Mouse (Mus musculus): Measurements from ENCODE around the gene Ptafr. TPM values are rescaled to one million over a fixed set of nuclear protein-coding genes. Genes with fewer than 3 reads are reported as not detected.
"Not testable (repeated sequence)": the region's sequence is repeated elsewhere in the genome, so short reads cannot be mapped to it uniquely, and the experiment has no call there.

The Ptafr gene
- polyA plus RNA-seq, 1 experiment: 0.22 TPM

DNA sequence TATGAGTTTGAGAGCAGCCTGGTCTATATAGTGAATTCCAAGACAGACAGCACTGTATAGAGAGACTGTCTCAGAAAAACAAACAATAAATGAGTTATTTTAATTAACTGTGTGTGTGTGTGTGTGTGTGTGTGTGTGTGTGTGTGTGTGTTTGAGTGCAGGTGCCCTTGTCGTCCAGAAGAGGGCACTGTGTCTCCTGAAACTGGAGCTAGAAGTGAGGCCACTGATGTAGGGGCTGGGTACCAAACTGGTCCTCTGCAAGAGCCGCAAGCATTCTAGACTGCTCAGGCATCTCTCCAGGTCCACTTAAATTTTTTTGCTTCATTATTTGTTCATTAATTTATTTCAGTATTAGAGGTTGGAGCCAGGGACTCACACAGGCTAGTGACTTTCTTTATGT lies 35.0 kb downstream of the Ptafr start:
- H3K27ac ChIP-seq (ENCODE audit: insufficient read depth, low read length): no peak overlapping the region
- no peaks in the 10 kb centered on the region for H3K4me1 ChIP-seq (ENCODE audit: control insufficient read depth, insufficient read depth, low read length)
- no peaks in the 10 kb centered on the region for H3K36me3 ChIP-seq (ENCODE audit: control insufficient read depth, insufficient read depth, low read length, poor library complexity, severe bottlenecking)
- no peak overlapping the region for H3K4me3 ChIP-seq (ENCODE audit: low read depth, low read length)
- H3K9ac ChIP-seq (ENCODE audit: low read depth, poor library complexity, severe bottlenecking): no peak overlapping the region
- H3K27me3 ChIP-seq (ENCODE audit: control insufficient read depth, insufficient read depth, low read length, poor library complexity, severe bottlenecking): no peaks in the 10 kb centered on the region
- TF ChIP-seq CTCF (IDR thresholded peaks at IDR 0.05; ENCODE audit: low read depth, low read length) (peak; percentile 19), EP300 (IDR thresholded peaks at IDR 0.05; ENCODE audit: insufficient read depth, low read depth, low read length) (no peak)
- H3K9me3 ChIP-seq (replicated peaks; ENCODE audit: control insufficient read depth, insufficient read depth, low read length, poor library complexity, severe bottlenecking): no peaks in the 10 kb centered on the region

DNA sequence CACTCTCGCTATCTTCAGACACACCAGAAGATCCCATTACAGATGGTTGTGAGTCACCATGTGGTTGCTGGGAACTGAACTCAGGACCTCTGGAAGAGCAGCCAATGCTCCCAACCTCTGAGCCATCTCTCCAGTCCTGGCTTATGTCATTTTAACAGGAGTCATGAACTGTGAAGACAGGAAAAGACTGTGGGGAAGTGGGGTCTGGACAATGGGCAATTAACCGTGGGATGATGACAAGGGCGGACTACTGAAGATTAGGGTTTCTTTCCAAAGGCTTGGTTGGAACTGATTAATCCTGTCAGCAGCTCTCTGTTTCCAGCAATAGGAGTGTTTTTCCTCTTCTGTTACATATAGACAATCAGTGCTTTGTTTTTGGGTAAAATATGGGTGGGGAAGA lies 35.9 kb downstream of the Ptafr start:
- H3K9ac ChIP-seq (ENCODE audit: low read depth, poor library complexity, severe bottlenecking): no peak overlapping the region
- H3K4me1 ChIP-seq (ENCODE audit: control insufficient read depth, insufficient read depth, low read length): no peaks in the 10 kb centered on the region
- no peaks in the 10 kb centered on the region for H3K27me3 ChIP-seq (ENCODE audit: control insufficient read depth, insufficient read depth, low read length, poor library complexity, severe bottlenecking)
- no peaks in the 10 kb centered on the region for H3K9me3 ChIP-seq (replicated peaks; ENCODE audit: control insufficient read depth, insufficient read depth, low read length, poor library complexity, severe bottlenecking)
- H3K36me3 ChIP-seq (ENCODE audit: control insufficient read depth, insufficient read depth, low read length, poor library complexity, severe bottlenecking): no peaks in the 10 kb centered on the region
- H3K27ac ChIP-seq (ENCODE audit: insufficient read depth, low read length): no peak overlapping the region
- TF ChIP-seq EP300 (IDR thresholded peaks at IDR 0.05; ENCODE audit: insufficient read depth, low read depth, low read length): no peak
- H3K4me3 ChIP-seq (ENCODE audit: low read depth, low read length): no peak overlapping the region

DNA sequence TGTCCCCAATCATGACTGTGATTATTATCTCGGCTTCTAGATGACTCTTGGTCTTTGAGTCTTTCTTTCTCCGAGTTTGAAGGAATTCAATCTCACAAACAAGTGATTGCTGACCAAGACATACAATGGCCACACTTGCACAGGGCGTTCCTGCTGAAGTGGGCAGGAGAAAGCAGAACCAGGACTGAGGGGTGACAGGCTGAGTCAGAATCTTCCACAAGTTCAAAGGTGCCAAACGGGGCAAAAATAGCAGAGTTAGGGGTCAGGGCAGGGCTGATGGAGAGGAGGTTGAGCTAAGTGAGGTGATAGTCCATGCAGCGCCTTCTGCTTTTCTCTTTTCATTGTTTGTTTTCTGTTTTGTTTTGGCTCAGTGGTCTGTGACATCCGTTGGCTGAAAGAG lies 36.6 kb downstream of the Ptafr start:
- H3K9me3 ChIP-seq (replicated peaks; ENCODE audit: control insufficient read depth, insufficient read depth, low read length, poor library complexity, severe bottlenecking): no peaks in the 10 kb centered on the region
- no peak overlapping the region for H3K27ac ChIP-seq (ENCODE audit: insufficient read depth, low read length)
- H3K27me3 ChIP-seq (ENCODE audit: control insufficient read depth, insufficient read depth, low read length, poor library complexity, severe bottlenecking): no peaks in the 10 kb centered on the region
- H3K4me1 ChIP-seq (ENCODE audit: control insufficient read depth, insufficient read depth, low read length): no peaks in the 10 kb centered on the region
- no peak overlapping the region for H3K4me3 ChIP-seq (ENCODE audit: low read depth, low read length)
- H3K9ac ChIP-seq (ENCODE audit: low read depth, poor library complexity, severe bottlenecking): no peak overlapping the region
- H3K36me3 ChIP-seq (ENCODE audit: control insufficient read depth, insufficient read depth, low read length, poor library complexity, severe bottlenecking): no peaks in the 10 kb centered on the region
- TF ChIP-seq POLR2A (IDR thresholded peaks at IDR 0.05; ENCODE audit: insufficient read depth, low read length) (no peak), CTCF (IDR thresholded peaks at IDR 0.05; ENCODE audit: low read depth, low read length) (no peak), EP300 (IDR thresholded peaks at IDR 0.05; ENCODE audit: insufficient read depth, low read depth, low read length) (no peak)

DNA sequence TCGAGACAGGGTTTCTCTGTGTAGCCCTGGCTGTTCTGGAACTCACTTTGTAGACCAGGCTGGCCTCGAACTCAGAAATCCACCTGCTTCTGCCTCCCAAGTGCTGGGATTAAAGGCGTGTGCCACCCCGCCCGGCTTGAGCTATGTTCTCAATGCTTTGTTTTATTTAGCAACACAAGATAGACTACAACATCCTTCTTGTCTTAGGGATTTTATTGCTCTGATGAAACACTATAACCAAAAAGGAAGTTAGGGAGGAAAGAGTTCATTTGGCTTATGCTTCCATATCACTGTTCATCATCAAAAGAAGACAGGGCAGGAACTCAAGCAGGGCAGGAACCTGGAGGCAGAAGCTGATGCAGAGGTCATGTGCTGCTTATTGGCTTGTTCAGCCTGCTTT lies 37.4 kb downstream of the Ptafr start:
- not testable (repeated sequence) for H3K27ac ChIP-seq (ENCODE audit: insufficient read depth, low read length); H3K9ac ChIP-seq (ENCODE audit: low read depth, poor library complexity, severe bottlenecking); H3K4me3 ChIP-seq (ENCODE audit: low read depth, low read length); H3K9me3 ChIP-seq (replicated peaks; ENCODE audit: control insufficient read depth, insufficient read depth, low read length, poor library complexity, severe bottlenecking); H3K36me3 ChIP-seq (ENCODE audit: control insufficient read depth, insufficient read depth, low read length, poor library complexity, severe bottlenecking); H3K27me3 ChIP-seq (ENCODE audit: control insufficient read depth, insufficient read depth, low read length, poor library complexity, severe bottlenecking); H3K4me1 ChIP-seq (ENCODE audit: control insufficient read depth, insufficient read depth, low read length)

DNA sequence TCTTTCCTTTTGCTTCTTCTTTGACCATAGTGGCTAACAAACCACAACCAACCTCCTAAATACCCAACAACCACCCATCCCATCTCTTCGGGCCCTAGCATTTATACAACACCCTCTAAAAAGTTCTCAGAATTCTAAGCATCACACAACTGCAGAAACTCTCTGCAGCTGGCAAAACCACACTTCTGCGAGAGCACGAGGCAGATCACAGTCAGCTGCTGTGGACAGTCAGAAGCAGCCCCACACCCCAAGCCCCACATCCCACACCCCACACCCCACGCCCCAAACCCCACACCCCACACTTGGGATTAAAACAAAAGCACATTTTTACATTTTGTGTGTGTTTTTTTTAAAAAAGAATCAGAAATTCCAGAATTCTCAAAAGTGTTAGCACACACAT lies 39.6 kb downstream of the Ptafr start:
- Histone ChIP-seq H3K9me3 (replicated peaks; ENCODE audit: control insufficient read depth, insufficient read depth, low read length, poor library complexity, severe bottlenecking) (no peaks in the 10 kb centered on the region), H3K27ac (ENCODE audit: insufficient read depth, low read length) (no peak overlapping the region), H3K27me3 (ENCODE audit: control insufficient read depth, insufficient read depth, low read length, poor library complexity, severe bottlenecking) (no peaks in the 10 kb centered on the region), H3K4me3 (ENCODE audit: low read depth, low read length) (no peak overlapping the region), H3K4me1 (ENCODE audit: control insufficient read depth, insufficient read depth, low read length) (no peaks in the 10 kb centered on the region), H3K9ac (ENCODE audit: low read depth, poor library complexity, severe bottlenecking) (no peak overlapping the region), H3K36me3 (ENCODE audit: control insufficient read depth, insufficient read depth, low read length, poor library complexity, severe bottlenecking) (no peaks in the 10 kb centered on the region)
- TF ChIP-seq POLR2A (IDR thresholded peaks at IDR 0.05; ENCODE audit: insufficient read depth, low read length) (no peak), EP300 (IDR thresholded peaks at IDR 0.05; ENCODE audit: insufficient read depth, low read depth, low read length) (no peak), CTCF (IDR thresholded peaks at IDR 0.05; ENCODE audit: low read depth, low read length) (no peak)

DNA sequence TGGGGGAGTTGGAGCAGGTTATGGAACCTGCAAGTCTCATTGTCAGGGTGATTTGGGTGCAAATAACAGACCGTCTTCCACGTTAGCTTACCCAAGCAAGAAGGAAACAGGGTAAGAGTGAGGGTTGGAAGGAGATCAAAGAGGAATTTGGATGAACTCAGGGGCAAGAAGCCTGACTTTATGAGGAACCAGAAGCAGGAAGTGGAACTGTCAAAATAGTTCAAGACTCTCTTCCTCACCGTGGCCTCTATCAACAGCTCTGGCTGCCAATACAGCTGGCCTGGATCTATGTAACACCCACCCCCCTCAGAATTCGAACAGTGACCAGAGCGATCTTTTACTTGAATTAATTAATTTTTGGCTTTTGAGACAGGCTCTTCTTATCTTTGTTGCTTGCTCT lies 41.9 kb downstream of the Ptafr start:
- Histone ChIP-seq H3K36me3 (ENCODE audit: control insufficient read depth, insufficient read depth, low read length, poor library complexity, severe bottlenecking) (no peaks in the 10 kb centered on the region), H3K9me3 (replicated peaks; ENCODE audit: control insufficient read depth, insufficient read depth, low read length, poor library complexity, severe bottlenecking) (no peaks in the 10 kb centered on the region), H3K9ac (ENCODE audit: low read depth, poor library complexity, severe bottlenecking) (no peak overlapping the region), H3K4me3 (ENCODE audit: low read depth, low read length) (no peak overlapping the region), H3K27ac (ENCODE audit: insufficient read depth, low read length) (no peak overlapping the region), H3K4me1 (ENCODE audit: control insufficient read depth, insufficient read depth, low read length) (no peaks in the 10 kb centered on the region), H3K27me3 (ENCODE audit: control insufficient read depth, insufficient read depth, low read length, poor library complexity, severe bottlenecking) (no peaks in the 10 kb centered on the region)
- TF ChIP-seq POLR2A (IDR thresholded peaks at IDR 0.05; ENCODE audit: insufficient read depth, low read length) (no peak), EP300 (IDR thresholded peaks at IDR 0.05; ENCODE audit: insufficient read depth, low read depth, low read length) (no peak), CTCF (IDR thresholded peaks at IDR 0.05; ENCODE audit: low read depth, low read length) (no peak)

DNA sequence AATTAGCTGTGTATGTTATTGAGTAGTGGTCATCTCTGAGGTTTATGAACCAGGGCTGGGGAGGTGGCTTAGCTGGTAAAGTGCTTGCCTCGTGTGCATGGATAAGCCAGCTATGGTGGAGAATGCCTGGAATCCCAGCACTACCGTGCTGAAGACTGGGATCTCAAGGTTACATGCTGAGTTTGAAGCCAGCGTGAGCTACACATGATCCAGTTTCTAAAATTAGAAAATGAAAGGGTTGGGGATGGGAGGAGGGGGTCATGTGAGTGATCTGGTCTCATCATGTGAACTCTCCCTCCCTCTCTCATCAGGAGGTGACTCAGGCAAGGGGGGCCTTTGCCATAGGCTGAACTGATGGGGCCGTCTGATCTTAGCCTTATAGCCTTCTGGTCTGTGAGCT lies 44.3 kb downstream of the Ptafr start:
- no peaks in the 10 kb centered on the region for H3K9me3 ChIP-seq (replicated peaks; ENCODE audit: control insufficient read depth, insufficient read depth, low read length, poor library complexity, severe bottlenecking)
- no peak overlapping the region for H3K27ac ChIP-seq (ENCODE audit: insufficient read depth, low read length)
- no peaks in the 10 kb centered on the region for H3K4me1 ChIP-seq (ENCODE audit: control insufficient read depth, insufficient read depth, low read length)
- no peak overlapping the region for H3K4me3 ChIP-seq (ENCODE audit: low read depth, low read length)
- no peaks in the 10 kb centered on the region for H3K27me3 ChIP-seq (ENCODE audit: control insufficient read depth, insufficient read depth, low read length, poor library complexity, severe bottlenecking)
- H3K36me3 ChIP-seq (ENCODE audit: control insufficient read depth, insufficient read depth, low read length, poor library complexity, severe bottlenecking): no peaks in the 10 kb centered on the region
- TF ChIP-seq EP300 (IDR thresholded peaks at IDR 0.05; ENCODE audit: insufficient read depth, low read depth, low read length) (no peak), POLR2A (IDR thresholded peaks at IDR 0.05; ENCODE audit: insufficient read depth, low read length) (no peak), CTCF (IDR thresholded peaks at IDR 0.05; ENCODE audit: low read depth, low read length) (no peak)
- H3K9ac ChIP-seq (ENCODE audit: low read depth, poor library complexity, severe bottlenecking): no peak overlapping the region
